Mouse (Mus musculus) CH12.LX (cell line): Measurements from ENCODE around the gene Rpn2. TPM values are rescaled to one million over a fixed set of nuclear protein-coding genes. Genes with fewer than 3 reads are reported as not detected.

ENCODE experiments used
- DNase-seq: peaks from one replicate; pipeline ENCODE4 v3.0.0-alpha.2; 2013; ENCODE audit errors: extremely low read depth
- H3K27ac ChIP-seq: 2 replicates; pipeline ENCODE4 v1.5.1; 2012; ENCODE audit warnings: low read depth, mild to moderate bottlenecking, control low read depth, moderate library complexity; ENCODE audit not compliant: insufficient read depth
- H3K27me3 ChIP-seq: replicated peaks from 2 replicates; pipeline ENCODE3; 2012; ENCODE audit warnings: inconsistent platforms
- H3K36me3 ChIP-seq, 2 experiments: replicated peaks in 1 of 2; 2 replicates each; pipeline versions ENCODE3 to v1.6.1; 2012; ENCODE audit warnings: inconsistent platforms in 1 of 2, low read length in 1 of 2, mild to moderate bottlenecking in 1 of 2, mixed read lengths in 1 of 2, moderate library complexity in 1 of 2; ENCODE audit not compliant: control insufficient read depth in 1 of 2, insufficient read depth in 1 of 2
- H3K4me1 ChIP-seq, 2 experiments: 2 replicates each; pipeline ENCODE4 v1.6.1; 2012; ENCODE audit warnings: inconsistent platforms in 1 of 2, moderate library complexity in 1 of 2; ENCODE audit not compliant: insufficient read depth in 2 of 2, control insufficient read depth in 1 of 2
- H3K4me2 ChIP-seq: 2 replicates; pipeline ENCODE4 v1.6.1; 2012; ENCODE audit warnings: low read depth, mild to moderate bottlenecking, control low read depth; ENCODE audit not compliant: poor library complexity, insufficient read depth, severe bottlenecking
- H3K4me3 ChIP-seq, 3 experiments: fragments of 150-350 bp in 1 of 3; sonication (generic) in 1 of 3; replicated peaks in 1 of 3; 2 replicates each; pipeline versions ENCODE3 to v1.5.1; 2011 to 2012; ENCODE audit warnings: low read depth in 2 of 3, low read length in 2 of 3, mild to moderate bottlenecking in 2 of 3, moderate library complexity in 2 of 3, control low read depth in 1 of 3, improper control_type of control experiment in 1 of 3, inconsistent platforms in 1 of 3, mixed read lengths in 1 of 3; ENCODE audit not compliant: poor library complexity in 1 of 3
- H3K79me2 ChIP-seq: replicated peaks from 2 replicates; pipeline ENCODE4 v1.6.1; 2012; ENCODE audit warnings: mild to moderate bottlenecking, moderate library complexity; ENCODE audit not compliant: control insufficient read depth, poor library complexity, insufficient read depth, severe bottlenecking; ENCODE audit errors: extremely low read depth
- H3K9ac ChIP-seq: 2 replicates; pipeline ENCODE4 v1.6.1; 2012; ENCODE audit warnings: low read depth, mild to moderate bottlenecking, control low read depth, moderate library complexity; ENCODE audit not compliant: insufficient read depth
- H3K9me3 ChIP-seq: replicated peaks from 2 replicates; pipeline ENCODE3; 2012; ENCODE audit warnings: low read length, inconsistent platforms, mixed read lengths
- BHLHE40 ChIP-seq: IDR thresholded peaks from 2 replicates; pipeline ENCODE4 v1.6.1; 2011; ENCODE audit warnings: mild to moderate bottlenecking, low read depth, low read length, improper control_type of control experiment
- CHD2 ChIP-seq: IDR thresholded peaks from 2 replicates; pipeline ENCODE4 v1.6.1; 2011; ENCODE audit warnings: low read length, improper control_type of control experiment
- CTCF ChIP-seq, 2 experiments: IDR thresholded peaks in 1 of 2; conservative IDR thresholded peaks in 1 of 2; 2 replicates each; pipeline ENCODE4 v1.5.1; 2011 to 2012; ENCODE audit warnings: low read depth in 2 of 2, low read length in 2 of 2, improper control_type of control experiment in 1 of 2, inconsistent platforms in 1 of 2, mild to moderate bottlenecking in 1 of 2, moderate library complexity in 1 of 2
- E2F4 ChIP-seq: IDR thresholded peaks from 2 replicates; pipeline ENCODE4 v1.6.1; 2011; ENCODE audit warnings: low read depth, low read length, improper control_type of control experiment; ENCODE audit not compliant: insufficient replicate concordance
- ELF1 ChIP-seq: IDR thresholded peaks from 2 replicates; pipeline ENCODE4 v1.6.1; 2014; ENCODE audit warnings: low read depth, mild to moderate bottlenecking, inconsistent platforms, low read length, improper control_type of control experiment
- EP300 ChIP-seq: IDR thresholded peaks from 2 replicates; pipeline ENCODE4 v1.6.1; 2011; ENCODE audit warnings: low read length, improper control_type of control experiment
- HCFC1 ChIP-seq: IDR thresholded peaks from 2 replicates; pipeline ENCODE4 v1.6.1; 2012; ENCODE audit warnings: low read depth, mild to moderate bottlenecking, inconsistent platforms, low read length, improper control_type of control experiment
- IRF4 ChIP-seq: IDR thresholded peaks from 2 replicates; pipeline ENCODE4 v1.6.1; 2014; ENCODE audit warnings: low read depth, mild to moderate bottlenecking, inconsistent platforms, low read length, improper control_type of control experiment
- JUN ChIP-seq: IDR thresholded peaks from 2 replicates; pipeline ENCODE4 v1.6.1; 2011; ENCODE audit warnings: low read depth, mild to moderate bottlenecking, low read length, improper control_type of control experiment, moderate library complexity; ENCODE audit not compliant: insufficient read depth
- JUND ChIP-seq: conservative IDR thresholded peaks from 2 replicates; pipeline ENCODE4 v1.6.1; 2011; ENCODE audit warnings: low read depth, low read length, improper control_type of control experiment
- KAT2A ChIP-seq: IDR thresholded peaks from 2 replicates; pipeline ENCODE4 v1.6.1; 2012; ENCODE audit warnings: low read length, improper control_type of control experiment, inconsistent platforms; ENCODE audit not compliant: insufficient replicate concordance
- MAFK ChIP-seq: IDR thresholded peaks from 2 replicates; pipeline ENCODE4 v1.6.1; 2011; ENCODE audit warnings: low read length, improper control_type of control experiment; ENCODE audit not compliant: insufficient replicate concordance
- MAX ChIP-seq: IDR thresholded peaks from 2 replicates; pipeline ENCODE4 v1.6.1; 2011; ENCODE audit warnings: low read length, improper control_type of control experiment
- MAZ ChIP-seq: IDR thresholded peaks from 2 replicates; pipeline ENCODE4 v1.6.1; 2012; ENCODE audit warnings: low read depth, mild to moderate bottlenecking, inconsistent platforms, low read length, improper control_type of control experiment, moderate library complexity
- MEF2A ChIP-seq: IDR thresholded peaks from 2 replicates; pipeline ENCODE4 v1.6.1; 2014; ENCODE audit warnings: low read depth, mild to moderate bottlenecking, inconsistent platforms, low read length, improper control_type of control experiment, borderline replicate concordance
- MXI1 ChIP-seq: IDR thresholded peaks from 2 replicates; pipeline ENCODE4 v1.6.1; 2011; ENCODE audit warnings: mild to moderate bottlenecking, low read depth, low read length, improper control_type of control experiment
- MYC ChIP-seq: IDR thresholded peaks from 2 replicates; pipeline ENCODE4 v1.6.1; 2011; ENCODE audit warnings: low read depth, mild to moderate bottlenecking, improper control_type of control experiment, low read length
- NELFE ChIP-seq: IDR thresholded peaks from 2 replicates; pipeline ENCODE4 v1.6.1; 2011; ENCODE audit warnings: low read depth, low read length, improper control_type of control experiment
- NRF1 ChIP-seq: IDR thresholded peaks from 2 replicates; pipeline ENCODE4 v1.6.1; 2014; ENCODE audit warnings: low read depth, mild to moderate bottlenecking, inconsistent platforms, low read length, improper control_type of control experiment, moderate library complexity
- POLR2A ChIP-seq: IDR thresholded peaks from 2 replicates; pipeline ENCODE4 v1.6.1; 2011; ENCODE audit warnings: low read depth, mild to moderate bottlenecking, improper control_type of control experiment, low read length
- POLR2AphosphoS2 ChIP-seq: IDR thresholded peaks from 2 replicates; pipeline ENCODE4 v1.6.1; 2011; ENCODE audit warnings: low read depth, low read length, improper control_type of control experiment
- RAD21 ChIP-seq: IDR thresholded peaks from 2 replicates; pipeline ENCODE4 v1.6.1; 2011; ENCODE audit warnings: low read depth, mild to moderate bottlenecking, low read length, improper control_type of control experiment, moderate library complexity
- SIN3A ChIP-seq: IDR thresholded peaks from 2 replicates; pipeline ENCODE4 v1.6.1; 2012; ENCODE audit warnings: low read length, improper control_type of control experiment, inconsistent platforms
- SMC3 ChIP-seq: IDR thresholded peaks from 2 replicates; pipeline ENCODE4 v1.6.1; 2011; ENCODE audit warnings: low read depth, low read length, improper control_type of control experiment
- TBP ChIP-seq: conservative IDR thresholded peaks from 2 replicates; pipeline ENCODE4 v1.6.1; 2011; ENCODE audit warnings: low read depth, low read length, improper control_type of control experiment
- TCF12 ChIP-seq: IDR thresholded peaks from 2 replicates; pipeline ENCODE4 v1.6.1; 2014; ENCODE audit warnings: low read depth, mild to moderate bottlenecking, inconsistent platforms, low read length, improper control_type of control experiment
- UBTF ChIP-seq: IDR thresholded peaks from 2 replicates; pipeline ENCODE4 v1.6.1; 2012; ENCODE audit warnings: low read depth, mild to moderate bottlenecking, inconsistent platforms, low read length, improper control_type of control experiment, moderate library complexity
- USF1 ChIP-seq: IDR thresholded peaks from 2 replicates; pipeline ENCODE4 v1.6.1; 2014; ENCODE audit warnings: low read depth, mild to moderate bottlenecking, inconsistent platforms, low read length, improper control_type of control experiment
- USF2 ChIP-seq: conservative IDR thresholded peaks from 2 replicates; pipeline ENCODE4 v1.6.1; 2011; ENCODE audit warnings: low read depth, low read length, improper control_type of control experiment
- ZC3H11A ChIP-seq: IDR thresholded peaks from 2 replicates; pipeline ENCODE4 v1.6.1; 2012; ENCODE audit warnings: low read depth, mild to moderate bottlenecking, inconsistent platforms, low read length, improper control_type of control experiment
- ZMIZ1 ChIP-seq: IDR thresholded peaks from 2 replicates; pipeline ENCODE4 v1.6.1; 2012; ENCODE audit warnings: low read depth, mild to moderate bottlenecking, inconsistent platforms, low read length, improper control_type of control experiment
- ZNF384 ChIP-seq: IDR thresholded peaks from 2 replicates; pipeline ENCODE4 v1.6.1; 2012; ENCODE audit warnings: low read depth, low read length, improper control_type of control experiment, inconsistent platforms
- dilution Hi-C: fragments of 300-500 bp; cut with MboI; formaldehyde crosslinking; loops from 2 replicates; pipeline ENCODE4 v1.14.3; 2020; ENCODE audit warnings: low sequenced_read_pairs; ENCODE audit not compliant: extremely low pct_unique_long_range_greater_than_20kb, extremely low pct_ligation_motif_present
- in situ Hi-C: fragments of 300-500 bp; cut with MboI; formaldehyde crosslinking; loops from 3 replicates; pipeline ENCODE4 v1.14.3; 2019; ENCODE audit warnings: low sequenced_read_pairs, low pct_ligation_motif_present, low pct_unique_long_range_greater_than_20kb, mixed read lengths
- polyA plus RNA-seq: library from polyadenylated mRNA; unstranded; fragments of >175 nt; gene quantifications from 2 replicates; pipeline ENCODE4 v1.2.1, GENCODE M21; 2012; ENCODE audit warnings: low read depth; ENCODE audit not compliant: insufficient read length
- total RNA-seq, 2 experiments: library from RNA; depleted of rRNA; stranded (reverse); fragments of 300-350 nt in 1 of 2; fragments of >200 nt in 1 of 2; gene quantifications; 2 replicates each; pipeline ENCODE4 v1.2.3; 2012 to 2014

The Rpn2 gene
- total and polyA plus RNA-seq, 3 experiments = 296 to 336 (median 301) TPM

DNA sequence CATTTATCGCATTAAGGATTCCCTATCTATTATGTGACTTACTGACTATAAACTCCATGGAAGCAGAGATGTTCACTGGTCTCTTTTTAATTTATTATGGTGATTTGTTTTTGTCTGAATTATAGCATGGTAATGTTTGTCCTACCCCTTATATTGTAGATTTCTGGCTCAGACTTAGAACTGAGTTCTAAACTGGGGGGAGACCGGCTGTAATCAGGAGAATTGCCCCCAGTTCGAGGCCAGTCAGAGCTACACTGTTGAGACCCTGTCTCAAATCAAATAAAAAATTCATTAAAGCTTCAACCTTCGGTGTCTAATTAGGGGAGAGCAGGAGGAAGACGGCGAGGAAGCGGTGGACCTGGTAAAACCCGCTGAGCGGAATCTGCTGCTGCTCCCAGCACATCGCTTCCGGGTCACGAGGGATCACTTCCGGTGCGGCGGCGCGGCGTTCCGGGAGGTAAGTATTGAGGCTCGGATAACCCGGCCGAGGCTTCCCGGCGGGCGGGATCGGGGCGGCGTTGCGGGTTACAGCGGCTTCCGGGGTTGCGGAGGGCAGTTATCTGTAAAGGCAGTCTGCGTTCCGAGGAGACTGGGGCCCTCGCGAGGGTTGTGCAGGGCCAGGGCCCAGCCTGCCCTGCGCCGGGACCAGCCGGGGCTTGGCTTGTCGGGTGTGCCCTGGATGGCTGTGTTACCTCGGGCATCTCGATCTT lies 88.5 kb downstream of the Rpn2 start, which contains the start of gene Manbal:
Gene Manbal (plus strand): TSS at position 411 of the 710 bp plus-strand sequence.
- H3K4me3 ChIP-seq = peak within 1 kb of the TSS; percentile 87 to 94 (median 93)
- peak within 1 kb of the TSS; percentile 21; the same call in 1 of the 2 replicates for H3K27ac ChIP-seq
- no peaks in the 10 kb centered on the region for H3K27me3 ChIP-seq
- dilution Hi-C loops = no loop called here
- peaks cover 16% of the 10 kb centered on the region for H3K79me2 ChIP-seq
- H3K36me3 ChIP-seq = peaks cover 0 to 26% of the 10 kb centered on the region in 2 experiments
- TF ChIP-seq MYC (0 out of 2 replicates have a peak, but pooled peaks have one; percentile 46), CHD2 (peak; percentile 93), ZC3H11A (no peak), SIN3A (peak; percentile 59; the same call in 1 of the 2 replicates), RAD21 (no peak), ZMIZ1 (peak; percentile 69), POLR2AphosphoS2 (peak; percentile 69; the same call in 1 of the 2 replicates), ELF1 (peak; percentile 94), TBP (peak; percentile 80; the same call in 1 of the 2 replicates), JUND (no peak), MXI1 (peak; percentile 61; the same call in 1 of the 2 replicates), NELFE (peak; percentile 93), HCFC1 (peak; percentile 93), UBTF (peak; percentile 86), SMC3 (no peak; the same call in 1 of the 2 replicates), MAZ (no peak), IRF4 (peak; percentile 65; the same call in 1 of the 2 replicates), MEF2A (0 out of 2 replicates have a peak, but pooled peaks have one; percentile 32), EP300 (no peak), NRF1 (0 out of 2 replicates have a peak, but pooled peaks have one; percentile 24), POLR2A (peak; percentile 88), BHLHE40 (peak; percentile 58), ZNF384 (no peak), TCF12 (peak; percentile 83), KAT2A (peak; percentile 90; the same call in 1 of the 2 replicates), CTCF (conservative IDR thresholded peaks at IDR 0.05 in 1 of 2, IDR thresholded peaks at IDR 0.05 in 1 of 2; ENCODE audit: low read depth in 2 of 2, low read length in 2 of 2) (no peak), MAX (no peak), MAFK (no peak), USF1 (no peak; the same call in 1 of the 2 replicates), JUN (no peak), USF2 (no peak), E2F4 (no peak)
- peak; percentile 89 for DNase-seq
- peaks cover 5 to 20% of the 10 kb centered on the region in 2 experiments; a peak in 3 of 4 replicates for H3K4me1 ChIP-seq
- H3K9me3 ChIP-seq = no peaks in the 10 kb centered on the region
- in situ Hi-C loops = no loop called here
- H3K9ac ChIP-seq = peak within 1 kb of the TSS; percentile 90
- peak within 1 kb of the TSS; percentile 75 for H3K4me2 ChIP-seq
